Mouse (Mus musculus): ENCODE data around the gene Vps25. TPM values are rescaled to one million over a fixed set of nuclear protein-coding genes. Genes with fewer than 3 reads are reported as not detected.

Vps25 gene
- polyA plus RNA-seq, 1 experiment from 2014 or later = 98.8 TPM

GRCm38 (mm10) chr11:101230061-101230511 lies 23.4 kb upstream of the Vps25 start:
- WGBS = 48% methylated on average over 2 of the region's 2 CpGs
- ATAC-seq (ENCODE audit: insufficient number of reproducible peaks, low FRiP score) = no peak
- Histone ChIP-seq H3K4me3 (no peak overlapping the region), H3K36me3 (no peaks in the 10 kb centered on the region), H3K4me2 (no peak overlapping the region), H3K27me3 (replicated peaks) (no peaks in the 10 kb centered on the region), H3K9ac (no peak overlapping the region), H3K4me1 (replicated peaks) (peaks cover 30% of the 10 kb centered on the region), H3K27ac (ENCODE audit: poor library complexity, severe bottlenecking) (peak overlapping the region; percentile 92), H3K9me3 (replicated peaks) (no peaks in the 10 kb centered on the region)

GRCm38 (mm10) chr11:101230526-101230925 lies 23.0 kb upstream of the Vps25 start:
- Histone ChIP-seq H3K9ac (no peak overlapping the region), H3K27ac (ENCODE audit: poor library complexity, severe bottlenecking) (peak overlapping the region; percentile 92), H3K36me3 (no peaks in the 10 kb centered on the region), H3K4me3 (no peak overlapping the region), H3K9me3 (replicated peaks) (no peaks in the 10 kb centered on the region), H3K4me1 (replicated peaks) (peaks cover 26% of the 10 kb centered on the region), H3K27me3 (replicated peaks) (no peaks in the 10 kb centered on the region), H3K4me2 (peak overlapping the region; percentile 57; the same call in 1 of the 2 replicates)
- WGBS = 31% methylated on average over 5 of the region's 5 CpGs
- ATAC-seq (ENCODE audit: insufficient number of reproducible peaks, low FRiP score) = no peak

- Histone ChIP-seq H3K36me3 (no peaks in the 10 kb centered on the region), H3K27ac (ENCODE audit: poor library complexity, severe bottlenecking) (peak overlapping the region; percentile 92), H3K4me2 (peak overlapping the region; percentile 57), H3K4me1 (replicated peaks) (peaks cover 25% of the 10 kb centered on the region), H3K9me3 (replicated peaks) (no peaks in the 10 kb centered on the region), H3K27me3 (replicated peaks) (no peaks in the 10 kb centered on the region), H3K9ac (peak overlapping the region; percentile 56), H3K4me3 (peak overlapping the region; percentile 17)
- WGBS = 11% methylated on average over 18 of the region's 18 CpGs
- ATAC-seq (ENCODE audit: insufficient number of reproducible peaks, low FRiP score) = 0 out of 2 replicates have a peak, but pooled peaks have one; percentile 28
Observed at GRCm38 (mm10) chr11:101230991-101231871, 22.3 kb upstream of the Vps25 start.

GRCm38 (mm10) chr11:101232010-101232839 lies 21.3 kb upstream of the Vps25 start:
- Histone ChIP-seq H3K4me3 (peak overlapping the region; percentile 17; the same call in 1 of the 2 replicates), H3K27me3 (replicated peaks) (no peaks in the 10 kb centered on the region), H3K4me1 (replicated peaks) (peaks cover 25% of the 10 kb centered on the region), H3K36me3 (no peaks in the 10 kb centered on the region), H3K9me3 (replicated peaks) (no peaks in the 10 kb centered on the region), H3K9ac (peak overlapping the region; percentile 56; the same call in 1 of the 2 replicates), H3K4me2 (peak overlapping the region; percentile 57), H3K27ac (ENCODE audit: poor library complexity, severe bottlenecking) (peak overlapping the region; percentile 92)
- ATAC-seq (ENCODE audit: insufficient number of reproducible peaks, low FRiP score) = peak; percentile 90
- WGBS = 37% methylated on average over 6 of the region's 6 CpGs

GRCm38 (mm10) chr11:101233240-101233639 lies 20.3 kb upstream of the Vps25 start:
- 74% methylated on average over 1 of the region's 1 CpGs for WGBS
- Histone ChIP-seq H3K36me3 (no peaks in the 10 kb centered on the region), H3K27me3 (replicated peaks) (no peaks in the 10 kb centered on the region), H3K9ac (no peak overlapping the region), H3K9me3 (replicated peaks) (no peaks in the 10 kb centered on the region), H3K4me2 (no peak overlapping the region), H3K27ac (ENCODE audit: poor library complexity, severe bottlenecking) (no peak overlapping the region), H3K4me3 (no peak overlapping the region), H3K4me1 (replicated peaks) (peaks cover 29% of the 10 kb centered on the region)
- ATAC-seq (ENCODE audit: insufficient number of reproducible peaks, low FRiP score) = no peak

GRCm38 (mm10) chr11:101234124-101234523 lies 19.4 kb upstream of the Vps25 start:
- no peaks in the 10 kb centered on the region for H3K36me3 ChIP-seq
- no peak overlapping the region for H3K27ac ChIP-seq (ENCODE audit: poor library complexity, severe bottlenecking)
- H3K9me3 ChIP-seq (replicated peaks) = no peaks in the 10 kb centered on the region
- H3K4me3 ChIP-seq = no peak overlapping the region
- ATAC-seq (ENCODE audit: insufficient number of reproducible peaks, low FRiP score) = no peak
- H3K4me2 ChIP-seq = no peak overlapping the region
- no peak overlapping the region for H3K9ac ChIP-seq
- H3K27me3 ChIP-seq (replicated peaks) = no peaks in the 10 kb centered on the region
- H3K4me1 ChIP-seq (replicated peaks) = peaks cover 29% of the 10 kb centered on the region

- Histone ChIP-seq H3K9me3 (replicated peaks) (no peaks in the 10 kb centered on the region), H3K27ac (ENCODE audit: poor library complexity, severe bottlenecking) (no peak overlapping the region), H3K27me3 (replicated peaks) (no peaks in the 10 kb centered on the region), H3K4me3 (no peak overlapping the region), H3K4me1 (replicated peaks) (peaks cover 21% of the 10 kb centered on the region), H3K4me2 (no peak overlapping the region), H3K9ac (no peak overlapping the region), H3K36me3 (no peaks in the 10 kb centered on the region)
- no peak for ATAC-seq (ENCODE audit: insufficient number of reproducible peaks, low FRiP score)
Observed at GRCm38 (mm10) chr11:101235429-101235828, 18.1 kb upstream of the Vps25 start.

- Histone ChIP-seq H3K36me3 (no peaks in the 10 kb centered on the region), H3K9me3 (replicated peaks) (no peaks in the 10 kb centered on the region), H3K27ac (ENCODE audit: poor library complexity, severe bottlenecking) (no peak overlapping the region; the same call in 1 of the 2 replicates), H3K9ac (no peak overlapping the region), H3K4me3 (no peak overlapping the region), H3K4me2 (no peak overlapping the region), H3K4me1 (replicated peaks) (peaks cover 7% of the 10 kb centered on the region), H3K27me3 (replicated peaks) (no peaks in the 10 kb centered on the region)
- 87% methylated on average over 5 of the region's 5 CpGs for WGBS
- ATAC-seq (ENCODE audit: insufficient number of reproducible peaks, low FRiP score) = no peak
Observed at GRCm38 (mm10) chr11:101236782-101237181, 16.7 kb upstream of the Vps25 start.

GRCm38 (mm10) chr11:101238071-101238647 lies 15.3 kb upstream of the Vps25 start:
- Histone ChIP-seq H3K4me2 (peak overlapping the region; percentile 29; the same call in 1 of the 2 replicates), H3K27me3 (replicated peaks) (no peaks in the 10 kb centered on the region), H3K36me3 (no peaks in the 10 kb centered on the region), H3K27ac (ENCODE audit: poor library complexity, severe bottlenecking) (peak overlapping the region; percentile 85), H3K9me3 (replicated peaks) (no peaks in the 10 kb centered on the region), H3K9ac (no peak overlapping the region), H3K4me1 (replicated peaks) (peaks cover 4% of the 10 kb centered on the region; the same call in 1 of the 2 replicates), H3K4me3 (no peak overlapping the region)
- WGBS = 36% methylated on average over 5 of the region's 5 CpGs
- ATAC-seq (ENCODE audit: insufficient number of reproducible peaks, low FRiP score) = no peak

GRCm38 (mm10) chr11:101245071-101245470 lies 8.4 kb upstream of the Vps25 start:
- peak overlapping the region; percentile 79; the same call in 1 of the 2 replicates for H3K9ac ChIP-seq
- 16% methylated on average over 4 of the region's 4 CpGs for WGBS

More at GRCm38 (mm10) chr11:101245071-101245470, 8.4 kb upstream of the Vps25 start:
- H3K4me3 ChIP-seq = peak overlapping the region; percentile 62
- H3K4me2 ChIP-seq = peak overlapping the region; percentile 84
- no peaks in the 10 kb centered on the region for H3K9me3 ChIP-seq (replicated peaks)
- ATAC-seq (ENCODE audit: insufficient number of reproducible peaks, low FRiP score) = no peak
- no peaks in the 10 kb centered on the region for H3K36me3 ChIP-seq
- peaks cover 32% of the 10 kb centered on the region for H3K27me3 ChIP-seq (replicated peaks)
- peaks cover 8% of the 10 kb centered on the region for H3K4me1 ChIP-seq (replicated peaks)
- H3K27ac ChIP-seq (ENCODE audit: poor library complexity, severe bottlenecking) = peak overlapping the region; percentile 85

All from heart, embryonic 12.5 days (tissue).